Mouse (Mus musculus) stomach, postnatal 0 days (tissue): ENCODE measurements around the gene Sh2d3c.

Experiments used
- CTCF ChIP-seq: IDR thresholded peaks from 2 replicates; pipeline ENCODE4 v1.5.1; 2016; ENCODE audit warnings: antibody characterized with exemption, low read depth, mild to moderate bottlenecking, moderate library complexity
- EP300 ChIP-seq: optimal IDR thresholded peaks from 2 replicates; pipeline ENCODE3; 2016; ENCODE audit warnings: antibody characterized with exemption

GRCm38 (mm10) chr2:32750199-32750598 lies 29.3 kb downstream of the Sh2d3c start:
- TF ChIP-seq CTCF (peak; percentile 37), EP300 (no peak)
